Mouse (Mus musculus) lung, postnatal 25 days (tissue): ENCODE data around the gene Rfesd.

Experiments used
- DNase-seq: peaks from one replicate; pipeline ENCODE4 v3.0.0; 2022; ENCODE audit warnings: low spot score

The Rfesd gene

DNA sequence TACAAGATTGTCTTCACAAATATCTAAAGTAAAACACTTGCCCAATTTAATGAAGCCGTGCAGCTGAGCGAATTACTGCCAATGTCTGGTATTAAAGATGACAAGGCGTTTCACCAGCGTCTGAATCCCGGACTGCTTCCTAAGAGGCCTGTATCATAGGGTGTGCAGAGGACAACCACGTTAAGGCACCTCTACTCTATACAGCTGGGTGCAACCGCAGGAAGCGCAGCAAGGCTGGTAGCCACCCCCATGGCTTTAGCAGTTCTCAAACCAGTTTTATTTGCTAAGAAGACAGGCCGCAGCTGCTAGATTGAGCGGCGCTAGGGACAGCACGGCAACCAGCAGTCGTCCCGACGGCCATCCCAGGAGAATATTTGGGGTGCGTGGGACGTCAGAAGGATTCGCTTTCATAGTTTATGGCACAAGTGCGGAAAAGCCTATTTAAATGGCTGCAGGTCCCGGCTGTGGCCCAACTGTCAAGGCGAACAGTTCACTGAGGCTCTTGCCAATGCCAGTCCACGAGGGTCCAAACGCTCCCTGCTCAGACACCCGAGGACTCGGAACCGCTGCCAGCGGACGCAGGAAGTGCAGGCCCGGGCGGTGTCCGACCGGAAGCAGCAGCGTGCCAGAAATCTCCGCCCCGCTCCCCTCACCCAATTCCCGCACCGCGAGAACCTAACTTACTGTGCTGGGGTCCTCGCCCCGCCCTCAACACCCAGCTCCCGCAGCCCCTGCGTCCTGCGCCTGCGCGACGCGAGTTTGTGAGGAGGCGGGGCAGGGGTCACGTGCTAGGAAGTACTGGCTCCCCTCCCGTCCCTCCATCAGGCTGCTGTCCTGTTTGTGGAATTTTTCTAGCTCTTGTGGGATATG is at the start of gene Rfesd:
Gene Rfesd, minus strand, starts transcription at position 746 of the 870 bp plus-strand sequence.
- DNase-seq: peak; percentile 97

DNA sequence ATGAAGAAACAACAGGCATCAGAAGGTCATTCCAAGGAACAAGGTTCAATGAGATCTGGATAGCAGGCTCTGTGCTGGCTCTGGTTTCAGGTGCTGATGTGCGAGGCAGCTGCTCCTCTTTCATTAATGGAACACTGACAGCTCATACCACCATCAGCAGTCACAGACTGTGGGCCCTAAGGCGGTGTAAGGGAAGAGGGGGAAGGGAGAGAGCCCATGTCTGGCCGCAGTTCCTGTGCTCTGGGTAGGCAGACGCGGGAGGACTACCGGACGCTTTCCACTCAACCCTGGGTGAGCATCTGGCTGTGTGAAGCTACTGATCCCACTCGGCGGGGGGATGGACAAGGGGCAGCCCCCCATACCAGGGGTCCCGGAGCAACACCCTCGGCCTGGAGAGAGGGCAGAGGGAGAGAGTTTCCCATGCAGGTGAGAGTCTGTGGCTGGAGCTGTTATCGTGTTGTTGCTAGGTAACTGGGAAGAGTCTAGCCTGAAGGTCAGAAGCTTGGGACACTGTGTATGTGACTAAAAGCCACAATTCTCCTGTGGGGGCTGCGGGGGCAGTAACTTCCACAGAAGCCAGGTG is 45.9 kb upstream of the Rfesd start:
- no peak for DNase-seq

DNA sequence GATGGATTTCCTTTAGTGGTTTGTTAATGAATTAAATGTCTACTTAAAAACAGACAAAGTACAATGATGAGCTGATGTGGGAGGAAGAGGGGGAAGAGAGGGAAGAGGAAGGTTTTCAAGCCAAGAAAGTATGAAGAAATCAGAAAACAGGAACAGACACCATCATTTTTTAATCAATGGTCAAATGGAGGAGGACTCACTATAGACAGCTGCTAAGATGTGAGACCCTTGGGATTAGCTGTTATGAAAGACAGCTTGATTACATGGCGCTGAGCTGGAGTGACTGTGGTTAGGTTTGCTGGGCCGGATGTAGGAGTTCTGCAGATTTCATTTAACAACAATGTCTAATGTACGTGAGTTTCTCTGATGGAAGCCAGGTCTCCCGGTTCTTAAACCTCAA is 45.0 kb upstream of the Rfesd start:
- no peak for DNase-seq

DNA sequence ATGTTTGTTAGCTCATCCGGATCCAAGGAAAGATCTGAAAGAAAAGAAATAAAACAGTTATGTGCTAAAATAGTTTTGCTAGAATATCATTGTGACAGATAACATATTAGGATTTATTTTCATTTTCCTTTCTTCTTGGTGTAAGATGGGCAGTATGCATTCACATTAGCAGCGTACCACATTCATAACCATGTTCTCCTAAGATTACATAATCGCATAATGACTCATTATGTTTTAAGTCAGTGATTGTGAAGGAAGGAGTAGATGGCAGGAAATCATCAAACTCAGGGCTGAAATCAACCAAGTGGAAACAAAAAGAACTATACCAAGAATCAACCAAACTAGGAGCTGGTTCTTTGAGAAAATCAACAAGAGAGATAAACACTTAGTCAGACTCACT is 44.0 kb upstream of the Rfesd start:
- no peak for DNase-seq

DNA sequence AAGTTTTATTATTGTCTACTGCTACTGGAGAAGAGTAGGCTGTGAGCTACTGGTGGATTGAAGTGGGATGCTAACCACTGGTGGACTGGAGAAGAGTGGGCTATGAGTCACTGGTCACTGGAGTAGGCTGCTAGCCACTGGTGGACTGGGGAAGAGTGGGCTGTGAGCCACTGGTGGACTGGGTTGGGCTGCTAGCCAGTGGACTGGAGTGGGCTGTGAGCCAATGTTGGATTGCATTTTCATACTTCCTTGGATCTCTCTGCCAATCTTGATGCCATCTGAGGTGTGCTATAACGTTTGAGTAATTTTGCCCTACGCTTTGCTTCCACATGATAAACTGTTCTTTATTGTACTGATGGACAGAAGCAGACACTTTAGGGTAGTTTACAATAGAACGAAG is 43.6 kb upstream of the Rfesd start:
- no peak for DNase-seq

DNA sequence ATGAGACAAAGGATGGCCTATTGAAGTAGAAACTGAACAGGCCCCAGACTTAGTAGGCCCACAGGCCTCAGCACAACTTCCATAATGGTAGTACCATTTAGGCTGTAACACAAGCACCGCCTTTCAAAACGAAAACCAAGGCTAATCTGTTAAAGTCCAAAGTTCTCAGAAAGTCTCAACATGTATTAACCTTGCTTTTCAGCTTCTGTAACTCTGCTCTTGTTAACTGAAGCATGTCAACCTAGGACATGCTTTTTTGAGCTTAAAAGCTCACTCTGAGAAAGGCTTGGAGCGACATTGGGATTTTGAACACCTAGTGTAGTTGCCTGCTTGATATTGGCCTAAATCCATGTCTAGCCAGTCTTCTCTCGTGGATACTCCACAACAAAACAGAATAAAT is 41.1 kb upstream of the Rfesd start:
- DNase-seq: no peak

DNA sequence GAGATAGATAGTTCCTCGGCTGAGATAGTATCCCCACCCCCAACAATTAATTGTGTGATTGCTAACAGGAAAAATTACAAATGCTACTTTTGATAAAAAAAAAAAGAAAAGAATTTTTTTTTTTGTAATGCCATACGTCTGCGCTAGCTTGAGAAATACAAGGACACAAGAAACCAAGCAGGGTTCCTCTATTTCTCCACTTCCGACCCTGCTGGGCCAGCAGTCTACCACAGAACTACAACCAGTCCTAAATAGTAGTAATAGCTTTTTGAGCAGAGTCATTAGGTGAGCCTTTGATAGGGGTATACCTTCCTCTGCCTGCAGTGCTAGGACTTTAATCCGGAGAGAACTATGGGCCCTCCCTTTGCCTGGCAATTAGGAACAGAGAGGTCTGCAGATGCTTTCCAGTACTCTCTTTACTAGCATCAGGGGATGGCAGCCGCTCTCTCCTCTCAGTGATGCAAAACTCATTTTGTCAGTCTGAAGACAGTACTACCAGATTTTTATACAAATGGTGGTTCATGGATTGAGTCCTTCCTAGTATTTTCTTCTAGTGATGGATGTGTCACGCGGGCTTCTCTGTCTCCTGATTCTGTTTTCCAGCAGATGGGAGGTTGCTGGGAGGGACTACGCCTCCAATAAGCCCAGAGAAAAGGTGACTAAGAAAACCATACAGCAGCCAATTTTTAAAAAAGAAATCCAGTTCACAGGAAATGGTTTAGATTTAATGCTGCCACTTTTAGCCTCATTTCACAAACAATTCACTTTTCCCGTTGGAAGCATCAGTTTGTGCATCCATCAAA is 38.9 kb upstream of the Rfesd start:
- no peak for DNase-seq

DNA sequence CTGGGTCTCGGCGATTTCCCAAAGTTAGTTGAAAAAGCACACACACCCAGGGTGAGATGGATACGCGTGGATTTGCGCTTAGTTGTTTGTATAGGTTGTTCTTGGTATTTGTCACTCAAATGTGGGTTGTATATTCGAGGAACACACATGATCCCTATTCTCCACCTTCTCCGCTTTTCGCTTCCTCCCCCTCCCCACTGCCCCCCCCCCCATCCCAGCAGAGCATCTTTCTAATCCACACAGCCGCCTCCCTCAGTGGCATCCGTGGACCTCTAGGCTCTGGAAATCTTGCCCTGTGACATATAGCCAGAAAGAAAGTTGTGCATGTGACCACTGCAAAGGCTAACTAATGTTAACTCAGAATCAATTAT is 38.4 kb upstream of the Rfesd start, which contains the start of gene Gpr150:
Gene Gpr150, minus strand, starts transcription at position 101 of the 371 bp plus-strand sequence.
- DNase-seq: no peak

DNA sequence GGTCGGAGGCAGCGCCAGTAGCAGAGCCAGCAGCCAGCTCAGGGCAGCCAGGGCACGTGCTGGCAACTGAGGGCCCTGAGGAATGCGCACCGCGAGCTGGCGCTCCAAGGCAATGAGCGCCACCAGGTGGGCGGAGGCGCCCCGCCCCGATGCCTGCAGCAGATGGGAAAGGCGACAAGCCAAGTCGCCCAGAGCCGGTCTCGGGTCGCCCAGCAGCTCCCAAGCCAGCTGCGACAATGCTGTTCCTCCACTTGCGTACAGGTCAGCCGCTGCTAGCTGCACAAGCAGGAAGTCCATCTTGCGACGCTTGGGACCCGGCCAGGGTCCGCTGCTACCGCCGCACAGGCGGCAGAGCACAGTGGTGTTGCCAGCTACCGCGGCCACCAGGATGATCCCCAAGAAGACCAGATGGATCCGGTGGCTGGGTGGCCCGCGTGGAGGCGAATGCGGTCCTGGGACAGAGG is 37.8 kb upstream of the Rfesd start:
- DNase-seq: peak; percentile 53

DNA sequence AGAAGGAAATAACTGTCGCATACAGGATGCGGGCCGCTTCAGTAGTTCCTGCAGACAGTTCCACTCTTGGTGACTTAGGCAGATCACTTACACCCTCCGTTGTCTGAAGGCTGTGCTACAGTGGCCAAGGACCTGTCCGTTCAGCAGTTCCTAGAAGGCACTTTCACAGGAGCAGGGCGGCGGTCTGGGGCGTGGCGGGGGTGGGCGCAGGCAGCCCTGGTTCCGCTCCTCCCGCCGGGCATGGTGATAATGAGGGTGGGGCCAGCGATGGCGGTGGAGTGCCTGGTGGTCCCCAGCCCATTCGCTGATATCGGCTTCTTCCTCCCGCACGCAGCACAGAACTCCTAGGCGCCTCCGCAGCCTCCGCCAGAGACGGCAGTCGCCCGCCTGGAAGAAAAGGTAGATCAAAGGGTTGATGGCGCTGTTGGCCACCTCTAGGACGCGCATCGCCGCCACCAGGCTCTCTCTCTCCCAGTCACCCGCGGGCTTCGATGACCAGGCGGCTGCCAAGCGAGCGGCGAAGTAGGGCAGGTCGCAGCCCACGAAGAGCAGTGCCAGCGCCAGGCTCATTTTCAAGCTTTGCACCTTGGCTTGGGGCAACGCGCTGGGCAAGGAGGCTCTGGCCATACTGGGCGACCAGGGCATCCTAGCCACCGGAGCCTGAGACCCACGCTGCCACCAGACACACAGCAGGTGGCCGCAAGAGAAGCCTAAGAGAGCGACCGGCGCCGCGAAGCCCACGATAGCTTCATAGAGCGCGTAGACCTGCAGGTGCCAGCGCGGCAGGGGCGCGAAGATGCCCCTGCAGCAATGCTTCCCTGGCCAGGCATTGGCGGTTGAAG is 37.1 kb upstream of the Rfesd start:
- no peak for DNase-seq

DNA sequence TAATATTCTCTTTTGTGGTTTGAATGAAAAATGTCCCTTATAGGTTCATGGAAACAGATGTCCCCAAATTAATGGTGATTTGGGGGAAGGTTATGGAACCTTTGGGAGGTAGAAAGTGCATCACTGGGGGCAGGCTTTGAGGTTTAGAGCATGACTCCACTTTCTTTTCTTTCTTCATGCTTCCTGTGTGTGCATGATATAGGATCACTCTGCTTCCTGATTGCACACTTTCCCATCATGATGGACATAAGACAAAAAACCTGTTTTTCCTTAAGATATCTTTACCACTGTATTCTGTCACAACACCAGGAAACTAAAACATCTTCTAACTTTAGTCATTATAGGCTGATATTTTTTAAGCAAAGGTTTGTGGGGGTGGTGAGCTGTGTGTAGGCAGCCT is 26.5 kb upstream of the Rfesd start:
- DNase-seq: no peak

DNA sequence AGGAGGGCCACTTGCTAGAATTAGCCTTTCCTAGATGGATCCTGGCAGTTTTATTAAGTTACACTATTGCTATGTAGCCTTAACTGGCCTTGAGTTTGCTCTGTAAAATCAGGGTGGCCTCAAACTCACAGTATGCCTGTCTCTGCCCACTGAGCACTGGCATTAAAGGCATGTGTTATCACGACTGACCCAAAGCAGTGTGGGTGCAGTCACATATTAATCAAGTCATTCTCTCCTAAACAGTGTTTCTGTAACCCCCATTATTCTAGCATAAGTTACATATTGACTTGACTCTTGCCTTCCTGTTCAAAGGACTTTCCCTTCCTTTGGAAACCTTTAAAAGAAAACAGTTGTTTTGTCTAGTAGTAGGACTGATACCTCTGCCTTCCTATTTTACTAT is 23.9 kb upstream of the Rfesd start:
- no peak for DNase-seq

DNA sequence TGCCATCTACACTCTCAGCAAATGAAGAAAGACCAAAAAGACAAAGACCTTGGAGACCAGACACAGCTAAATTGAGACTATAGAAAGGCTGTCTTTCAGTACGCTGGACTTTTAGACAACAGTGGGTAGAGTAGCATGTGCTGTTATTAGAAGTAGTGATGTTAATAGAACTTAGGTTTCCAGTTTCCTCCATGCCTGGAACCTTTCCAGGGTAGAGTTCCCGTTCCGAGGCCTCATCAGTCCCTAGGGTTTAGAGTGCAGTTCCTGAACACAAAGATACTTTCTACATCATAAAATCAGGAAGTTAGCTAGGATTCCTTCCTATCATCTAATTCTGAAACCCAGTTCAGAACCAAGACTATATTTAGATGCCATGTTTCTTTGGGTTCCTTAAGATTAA is 6.1 kb upstream of the Rfesd start:
- no peak for DNase-seq

DNA sequence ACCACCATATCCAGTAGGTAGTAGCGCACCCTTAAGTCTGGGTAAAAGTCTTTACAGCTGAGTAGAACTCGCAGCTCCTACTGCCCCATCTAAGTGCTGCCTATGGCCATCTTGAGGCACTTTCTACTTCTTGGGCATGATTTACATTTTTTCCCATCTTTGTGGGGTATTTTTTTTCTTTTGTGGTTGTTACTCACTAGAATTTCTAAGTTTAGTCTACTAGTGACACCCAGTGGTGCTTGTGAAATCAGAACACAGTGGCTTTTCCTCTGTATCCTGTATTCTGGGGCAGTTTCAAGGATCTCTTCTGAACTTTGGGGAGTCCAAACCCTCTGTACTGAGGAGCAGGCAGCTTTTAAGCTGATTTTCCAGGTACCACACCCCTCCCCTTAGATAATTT is 3.3 kb upstream of the Rfesd start:
- DNase-seq: no peak

DNA sequence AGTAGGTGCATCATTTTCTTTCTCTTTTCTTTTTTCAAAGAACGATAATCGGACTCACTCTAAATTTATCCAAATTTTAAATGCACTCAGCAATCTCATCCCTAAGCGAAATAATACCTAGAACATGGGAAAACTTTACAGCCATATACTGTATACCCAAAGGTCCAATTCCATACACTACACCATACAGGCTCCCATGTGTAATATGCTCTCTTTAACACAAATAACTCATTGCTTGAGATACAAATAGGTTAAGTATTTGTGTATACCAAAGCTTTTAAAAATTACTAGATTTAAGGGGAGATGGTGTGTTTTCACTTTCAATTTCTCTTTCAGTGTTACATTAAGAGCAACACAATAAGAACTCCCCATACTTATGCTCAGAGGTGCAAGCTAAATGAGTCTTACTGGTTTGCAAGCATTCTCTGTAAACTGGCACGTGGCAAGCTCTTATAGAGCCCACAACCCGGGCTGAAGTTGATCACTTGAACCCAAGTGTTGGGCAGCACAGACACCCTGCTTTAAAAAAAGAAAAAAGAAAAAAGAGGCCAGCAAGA is 403 bp upstream of the Rfesd start:
- DNase-seq: no peak

DNA sequence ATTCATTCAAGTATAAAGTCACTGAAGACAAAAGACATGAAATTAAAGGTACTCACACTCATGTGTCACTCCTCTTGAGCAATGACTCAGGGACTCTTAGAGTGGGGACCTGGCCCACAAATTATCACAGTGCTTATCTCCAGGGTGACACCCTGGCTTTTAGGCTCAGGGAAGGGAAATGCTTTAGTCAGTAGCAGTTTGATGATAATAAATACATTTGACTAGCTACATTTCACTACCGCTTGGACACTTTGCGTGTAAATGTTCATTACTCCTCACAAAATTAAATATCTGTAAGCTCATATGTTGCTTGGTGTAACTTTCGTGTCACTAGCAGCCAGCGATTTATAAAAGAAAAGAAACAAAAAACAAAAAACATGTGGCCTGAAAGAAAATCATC is 1.1 kb downstream of the Rfesd start:
- no peak for DNase-seq

DNA sequence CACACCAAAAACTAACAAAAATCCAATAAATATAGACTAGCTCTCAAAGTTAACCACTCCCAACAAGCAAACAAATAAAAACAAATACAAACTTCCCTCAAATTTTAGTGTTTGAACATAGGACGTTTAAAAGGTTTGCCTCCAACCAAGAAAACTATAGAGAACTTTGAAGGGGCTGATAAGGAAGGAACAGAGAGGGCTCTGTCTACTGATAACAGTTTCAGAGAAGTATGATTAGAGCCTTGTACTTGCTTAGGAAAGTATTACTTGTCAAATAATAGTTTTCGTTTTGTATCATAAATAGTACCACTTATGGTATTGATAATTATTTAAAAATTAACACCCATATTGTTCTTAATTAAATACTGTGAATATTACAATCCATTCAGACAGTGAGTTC is 4.0 kb downstream of the Rfesd start:
- DNase-seq: no peak

DNA sequence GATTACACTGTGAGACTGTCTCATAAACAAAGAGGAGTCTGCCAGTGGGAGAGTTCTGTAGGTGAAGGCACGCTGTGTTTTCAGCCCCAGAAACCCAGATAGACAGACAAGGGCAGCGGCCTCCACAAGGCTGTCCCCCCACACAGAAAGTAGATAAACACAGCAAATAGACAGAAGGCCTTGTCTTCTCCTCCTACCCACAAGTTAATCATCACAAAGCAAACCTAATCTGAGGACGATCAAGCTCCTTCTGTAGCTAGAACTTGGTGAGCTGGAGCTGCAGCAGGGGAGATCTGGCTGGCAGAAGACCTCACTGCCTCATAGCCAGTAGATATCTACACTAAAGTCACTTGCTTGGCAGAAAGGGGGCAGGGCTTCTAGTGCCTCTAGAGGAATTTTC is 15.2 kb downstream of the Rfesd start:
- no peak for DNase-seq

DNA sequence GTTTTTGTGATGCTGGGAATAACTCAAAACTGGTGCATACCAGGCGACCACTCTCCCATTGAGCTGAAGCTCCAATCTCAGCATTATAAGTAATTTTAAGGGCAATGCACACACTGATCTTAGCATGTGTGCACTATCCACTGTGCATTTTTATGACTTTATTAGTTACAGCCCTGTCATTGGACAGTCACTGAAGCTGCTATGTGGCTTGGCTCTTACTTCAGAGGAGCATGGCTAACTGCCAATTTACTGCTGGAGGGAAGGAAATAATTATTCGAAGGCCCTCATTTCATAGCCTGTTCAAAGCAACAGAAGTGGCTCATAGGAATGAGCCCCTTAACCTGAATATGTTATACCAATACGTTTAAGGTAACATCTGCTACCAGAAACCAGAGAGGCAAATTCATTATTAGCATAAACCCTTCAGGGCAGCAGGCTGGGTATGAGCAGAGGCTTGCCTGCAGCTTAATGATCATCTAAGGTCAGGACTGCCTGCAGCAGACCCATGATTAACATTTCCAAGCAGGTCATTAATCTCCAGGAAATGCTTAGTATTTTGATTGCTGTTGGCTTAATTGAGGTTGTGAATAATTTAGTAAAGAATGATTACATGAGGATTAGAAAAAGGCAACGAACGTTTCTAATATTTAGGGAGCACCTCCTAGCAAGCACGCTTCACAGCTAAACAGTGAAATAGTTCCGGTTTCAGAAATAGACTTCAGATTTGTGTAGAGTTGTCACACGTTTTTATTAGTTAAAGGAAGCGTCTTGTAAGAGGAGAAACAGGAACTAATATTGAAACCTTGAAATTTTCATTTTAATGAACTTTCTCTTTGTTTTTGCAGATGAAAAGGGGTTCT is 26.1 kb downstream of the Rfesd start:
- DNase-seq: peak; percentile 7

DNA sequence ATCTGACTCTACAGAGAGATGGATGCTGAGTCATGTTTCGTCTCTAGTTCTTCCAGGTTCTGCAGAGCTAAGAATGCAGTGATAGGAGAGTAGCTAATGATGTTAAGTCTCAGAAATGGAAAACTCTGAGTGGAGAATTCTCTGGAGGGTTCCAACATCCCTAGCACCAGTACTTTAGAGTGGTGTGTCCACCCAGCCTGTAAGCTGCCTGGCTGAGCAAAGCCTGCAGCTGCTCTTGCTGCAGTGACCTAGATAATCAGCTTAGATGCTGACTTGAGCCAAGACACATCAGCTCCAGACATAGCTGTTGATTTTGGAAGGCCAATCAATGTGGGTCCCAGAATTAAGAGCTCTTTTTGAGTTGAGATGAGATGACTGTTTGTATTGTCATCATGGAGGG is 30.4 kb downstream of the Rfesd start:
- no peak for DNase-seq

DNA sequence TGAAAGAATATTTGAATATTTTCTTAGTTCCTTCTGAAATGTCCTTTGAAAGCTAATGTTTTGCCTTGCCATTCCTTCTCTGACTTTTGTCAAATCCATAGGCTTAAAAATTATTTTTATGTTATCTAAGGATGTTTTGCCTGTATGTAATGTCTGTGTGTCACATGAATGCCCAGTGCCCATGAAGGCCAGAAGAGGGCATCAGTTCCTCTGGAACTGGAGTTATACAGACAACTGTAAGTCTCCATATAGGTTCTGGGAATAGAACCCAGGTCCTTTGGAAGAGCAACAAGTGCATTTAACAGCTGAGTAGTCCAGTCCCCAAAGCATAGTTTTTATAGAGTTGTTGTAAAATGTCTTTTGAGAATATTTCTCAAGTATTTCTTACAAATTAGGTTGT is 36.6 kb downstream of the Rfesd start:
- DNase-seq: peak; percentile 12
